Mouse (Mus musculus): ENCODE results near the gene Olfr986. TPM values are rescaled to one million over a fixed set of nuclear protein-coding genes. Genes with fewer than 3 reads are reported as not detected.

Gene Olfr986
- polyA plus RNA-seq, 1 experiment from 2014 or later = not detected

Other genes starting within 250 kb of the Olfr986 start
- not detected in 2 replicates for gene Olfr974, start 243.4 kb upstream of the Olfr986 start, polyA plus RNA-seq (2015; fragmentation: Nextera tagmentation; extraction: Ambion mirVana)
- gene Olfr975, start 228.9 kb upstream of the Olfr986 start, polyA plus RNA-seq (2015; fragmentation: Nextera tagmentation; extraction: Ambion mirVana) = not detected in 2 replicates
- gene Olfr976, start 219.8 kb upstream of the Olfr986 start, polyA plus RNA-seq (2015; fragmentation: Nextera tagmentation; extraction: Ambion mirVana) = not detected in 2 replicates
- gene Olfr978, start 188.8 kb upstream of the Olfr986 start, polyA plus RNA-seq (2015; fragmentation: Nextera tagmentation; extraction: Ambion mirVana) = not detected in 2 replicates
- not detected in 2 replicates for gene Olfr979, start 177.5 kb upstream of the Olfr986 start, polyA plus RNA-seq (2015; fragmentation: Nextera tagmentation; extraction: Ambion mirVana)
- gene Olfr980, start 171.3 kb upstream of the Olfr986 start, polyA plus RNA-seq (2015; fragmentation: Nextera tagmentation; extraction: Ambion mirVana) = not detected in 2 replicates
- gene Olfr981, start 159.5 kb upstream of the Olfr986 start, polyA plus RNA-seq (2015; fragmentation: Nextera tagmentation; extraction: Ambion mirVana) = not detected in 2 replicates
- gene Olfr982, start 107.1 kb upstream of the Olfr986 start, polyA plus RNA-seq (2015; fragmentation: Nextera tagmentation; extraction: Ambion mirVana) = not detected in 2 replicates
- gene Olfr983, start 87.3 kb upstream of the Olfr986 start, polyA plus RNA-seq (2015; fragmentation: Nextera tagmentation; extraction: Ambion mirVana) = not detected in 2 replicates
- gene Olfr984, start 66.7 kb upstream of the Olfr986 start, polyA plus RNA-seq (2015; fragmentation: Nextera tagmentation; extraction: Ambion mirVana) = not detected in 2 replicates
- not detected in 2 replicates for gene Olfr985, start 50.7 kb upstream of the Olfr986 start, polyA plus RNA-seq (2015; fragmentation: Nextera tagmentation; extraction: Ambion mirVana)
- not detected in 2 replicates for gene Tmem225, start 32.8 kb upstream of the Olfr986 start, polyA plus RNA-seq (2015; fragmentation: Nextera tagmentation; extraction: Ambion mirVana)
- gene Zfp202, start 11.4 kb downstream of the Olfr986 start, polyA plus RNA-seq (2015; fragmentation: Nextera tagmentation; extraction: Ambion mirVana) = 2.8 and 4.1 TPM in 2 replicates
- gene Scn3b, start 88.3 kb downstream of the Olfr986 start, polyA plus RNA-seq (2015; fragmentation: Nextera tagmentation; extraction: Ambion mirVana) = 1.5 and 5.2 TPM in 2 replicates

Data from heart, embryonic 15.5 days (tissue).